Mouse (Mus musculus): ENCODE data around the gene Nhlh1. TPM values are rescaled to one million over a fixed set of nuclear protein-coding genes. Genes with fewer than 3 reads are reported as not detected.

The Nhlh1 gene
- polyA plus RNA-seq, 1 experiment = not detected

- Histone ChIP-seq H3K4me3 (ENCODE audit: insufficient read depth, low read depth, low read length) (no peak overlapping the region), H3K27ac (ENCODE audit: insufficient read depth, low read depth, low read length) (no peak overlapping the region), H3K36me3 (ENCODE audit: control insufficient read depth, insufficient read depth, low read length) (no peaks in the 10 kb centered on the region), H3K27me3 (replicated peaks; ENCODE audit: control insufficient read depth, insufficient read depth, low read length) (no peaks in the 10 kb centered on the region), H3K4me1 (ENCODE audit: control insufficient read depth, insufficient read depth, low read length) (no peaks in the 10 kb centered on the region)
- no peak for DNase-seq
- 96% methylated on average over 21 of the region's 21 CpGs for WGBS
- no peak for TF ChIP-seq CTCF (conservative IDR thresholded peaks at IDR 0.05; ENCODE audit: insufficient read depth, insufficient read length, low read depth, low read length)
- TF ChIP-seq POLR2A (IDR thresholded peaks at IDR 0.05; ENCODE audit: low read depth, low read length) = no peak
Measured at GRCm38 (mm10) chr1:172007761-172008160, 49.6 kb downstream of the Nhlh1 start.

Other genes starting within 250 kb of the Nhlh1 start
- gene Cd84, start 217.9 kb downstream of the Nhlh1 start, polyA plus RNA-seq (2012; rRNA removed) = 0.30 and 0.92 TPM in 2 replicates
- gene Gm10521, start 161.9 kb downstream of the Nhlh1 start, polyA plus RNA-seq (2012; rRNA removed) = 0.05 and 0.11 TPM in 2 replicates
- gene Slamf6, start 140.1 kb downstream of the Nhlh1 start, polyA plus RNA-seq (2012; rRNA removed) = 0.10 and 1.4 TPM in 2 replicates
- 2.9 and 3.3 TPM in 2 replicates for gene Vangl2, start 29.1 kb downstream of the Nhlh1 start, polyA plus RNA-seq (2012; rRNA removed)
- gene Copa, start 25.0 kb upstream of the Nhlh1 start, polyA plus RNA-seq (2012; rRNA removed) = 60.4 and 74.9 TPM in 2 replicates
- gene Ncstn, start 25.2 kb upstream of the Nhlh1 start, polyA plus RNA-seq (2012; rRNA removed) = 94.0 and 98.3 TPM in 2 replicates
- 110 and 125 TPM in 2 replicates for gene Pex19, start 69.2 kb upstream of the Nhlh1 start, polyA plus RNA-seq (2012; rRNA removed)
- gene Dcaf8, start 90.5 kb upstream of the Nhlh1 start, polyA plus RNA-seq (2012; rRNA removed) = 93.4 and 95.1 TPM in 2 replicates
- 52.1 and 58.7 TPM in 2 replicates for gene Pea15a, start 149.2 kb upstream of the Nhlh1 start, polyA plus RNA-seq (2012; rRNA removed)
- 0.29 and 27.1 TPM in 2 replicates for gene Casq1, start 162.3 kb upstream of the Nhlh1 start, polyA plus RNA-seq (2012; rRNA removed)
- gene Atp1a4, start 200.8 kb upstream of the Nhlh1 start, polyA plus RNA-seq (2012; rRNA removed) = 0.09 and 0.11 TPM in 2 replicates
- 54.3 and 57.7 TPM in 2 replicates for gene Igsf8, start 204.1 kb upstream of the Nhlh1 start, polyA plus RNA-seq (2012; rRNA removed)
- 21.5 and 36.4 TPM in 2 replicates for gene Atp1a2, start 240.5 kb upstream of the Nhlh1 start, polyA plus RNA-seq (2012; rRNA removed)

Measured in kidney, adult 2 months (tissue).